Mouse (Mus musculus) G1E (cell line): Measurements from ENCODE around the gene Khnyn.

Source experiments
- CTCF ChIP-seq: IDR thresholded peaks from 2 replicates; pipeline ENCODE4 v1.5.1; 2012; ENCODE audit warnings: low read depth, low read length, inconsistent platforms, mixed read lengths
- POLR2AphosphoS5 ChIP-seq: IDR thresholded peaks from 2 replicates; pipeline ENCODE4 v1.6.1; 2012; ENCODE audit warnings: low read depth, low read length, inconsistent platforms; ENCODE audit not compliant: insufficient replicate concordance
- TAL1 ChIP-seq: conservative IDR thresholded peaks from 2 replicates; pipeline ENCODE4 v1.6.1; 2012; ENCODE audit warnings: low read depth, low read length, inconsistent platforms, mixed read lengths

- no peak for TF ChIP-seq CTCF
- no peak for TF ChIP-seq POLR2AphosphoS5
- no peak for TF ChIP-seq TAL1
These were observed 505 bp downstream of the Khnyn start for GRCm38 (mm10) chr14:55885114-55885790.
